Mouse (Mus musculus) liver, embryonic 14.5 days (tissue): Measurements from ENCODE around the gene Gabrb3. TPM values are rescaled to one million over a fixed set of nuclear protein-coding genes. Genes with fewer than 3 reads are reported as not detected.

Source experiments
- ATAC-seq: fragments of 200-750 bp; cut with Nextera tagmentation; 2 replicates; pipeline ENCODE4 v1.8.0; 2017; ENCODE audit warnings: moderate number of reproducible peaks, mild to moderate bottlenecking, moderate library complexity; ENCODE audit not compliant: insufficient read depth
- DNase-seq, 3 experiments: peaks; one replicate each; pipeline ENCODE4 v3.0.0-alpha.2; 2012 to 2013; ENCODE audit warnings: low read depth in 3 of 3, low spot score in 3 of 3
- H3K27ac ChIP-seq: fragments of 300-500 bp; sonication (generic); 2 replicates; pipeline ENCODE4 v1.5.1; 2014; ENCODE audit warnings: moderate library complexity, mild to moderate bottlenecking, control low read depth, inconsistent platforms
- H3K27me3 ChIP-seq: fragments of 300-500 bp; sonication (generic); 2 replicates; pipeline ENCODE4 v1.6.1; 2014; ENCODE audit warnings: mild to moderate bottlenecking, low read length, moderate library complexity; ENCODE audit not compliant: control insufficient read depth, insufficient read depth
- H3K36me3 ChIP-seq: fragments of 300-500 bp; sonication (generic); replicated peaks from 2 replicates; pipeline ENCODE4 v1.6.1; 2014; ENCODE audit warnings: low read depth; ENCODE audit not compliant: control insufficient read depth, insufficient read depth
- H3K4me1 ChIP-seq, 2 experiments: fragments of 200-500 bp in 1 of 2; fragments of 300-500 bp in 1 of 2; sonication (generic) in 1 of 2; replicated peaks; 2 replicates each; pipeline ENCODE4 v1.6.1; 2012 to 2014; ENCODE audit warnings: antibody characterized with exemption in 1 of 2, inconsistent platforms in 1 of 2, low read length in 1 of 2; ENCODE audit not compliant: control insufficient read depth in 2 of 2, insufficient read depth in 2 of 2
- H3K4me2 ChIP-seq: fragments of 300-500 bp; sonication (generic); 2 replicates; pipeline ENCODE4 v1.6.1; 2014; ENCODE audit warnings: low read depth, mild to moderate bottlenecking, control low read depth, moderate library complexity
- H3K4me3 ChIP-seq, 2 experiments: fragments of 200-500 bp in 1 of 2; fragments of 300-500 bp in 1 of 2; sonication (generic) in 1 of 2; 2 replicates each; pipeline ENCODE4 v1.5.1; 2012 to 2014; ENCODE audit warnings: low read depth in 2 of 2, low read length in 2 of 2, mild to moderate bottlenecking in 2 of 2, control low read depth in 1 of 2, inconsistent platforms in 1 of 2, moderate library complexity in 1 of 2; ENCODE audit not compliant: insufficient read depth in 1 of 2
- H3K9ac ChIP-seq: fragments of 300-500 bp; sonication (generic); replicated peaks from 2 replicates; pipeline ENCODE4 v1.6.1; 2014; ENCODE audit warnings: mild to moderate bottlenecking, control low read depth, moderate library complexity
- H3K9me3 ChIP-seq: fragments of 300-500 bp; sonication (generic); 2 replicates; pipeline ENCODE4 v1.6.1; 2016; ENCODE audit warnings: low read length, mixed read lengths; ENCODE audit not compliant: control insufficient read depth
- CTCF ChIP-seq: IDR thresholded peaks from 2 replicates; pipeline ENCODE4 v1.5.1; 2016; ENCODE audit warnings: antibody characterized with exemption, low read depth, control low read depth
- EP300 ChIP-seq: IDR thresholded peaks from 2 replicates; pipeline ENCODE4 v1.6.1; 2016; ENCODE audit warnings: antibody characterized with exemption, low read depth
- WGBS: fragments of 180-500 bp; shearing (Covaris S2); extraction: QIAGEN DNeasy Blood & Tissue Kit; methylation state at CpG from one replicate; pipeline ENCODE4 v1.1.7; 2014; ENCODE audit not compliant: insufficient replicate concordance; 5-methylcytosine and 5-hydroxymethylcytosine counted together
- polyA plus RNA-seq, 2 experiments: library from polyadenylated mRNA; depleted of rRNA in 1 of 2; stranded (reverse) in 1 of 2; unstranded in 1 of 2; fragments of >200 nt; fragmentation: Nextera tagmentation in 1 of 2; extraction: Ambion mirVana in 1 of 2; gene quantifications; 2 replicates each; pipeline versions ENCODE4 v1.2.1 to v1.2.3; 2012 to 2014

Gene Gabrb3
- polyA plus RNA-seq, 2 experiments: 0.02 TPM; not detected in 1

- 40% methylated on average over 1 of the region's 1 CpGs for WGBS
- Histone ChIP-seq H3K4me2 (no peak overlapping the region), H3K36me3 (no peaks in the 10 kb centered on the region), H3K4me3 (no peak overlapping the region), H3K27me3 (no peaks in the 10 kb centered on the region), H3K9ac (no peak overlapping the region), H3K9me3 (no peaks in the 10 kb centered on the region), H3K4me1 (no peaks in the 10 kb centered on the region), H3K27ac (no peak overlapping the region)
- no peak for ATAC-seq
- TF ChIP-seq CTCF: no peak
- no peak for TF ChIP-seq EP300
- DNase-seq: no peak
Observed at GRCm38 (mm10) chr7:57448239-57448638, 28.7 kb downstream of the Gabrb3 start.

GRCm38 (mm10) chr7:57460354-57460753 lies 40.9 kb downstream of the Gabrb3 start:
- Histone ChIP-seq H3K4me3 (no peak overlapping the region), H3K36me3 (no peaks in the 10 kb centered on the region), H3K4me2 (no peak overlapping the region), H3K9ac (no peak overlapping the region), H3K27me3 (no peaks in the 10 kb centered on the region), H3K27ac (no peak overlapping the region), H3K4me1 (no peaks in the 10 kb centered on the region), H3K9me3 (no peaks in the 10 kb centered on the region)
- no peak for ATAC-seq
- no peak for TF ChIP-seq EP300
- no peak for TF ChIP-seq CTCF
- no peak for DNase-seq
- WGBS: 44% methylated on average over 5 of the region's 5 CpGs

GRCm38 (mm10) chr7:57471316-57471715 lies 51.8 kb downstream of the Gabrb3 start:
- TF ChIP-seq EP300: no peak
- no peak for TF ChIP-seq CTCF
- WGBS: 68% methylated on average over 1 of the region's 1 CpGs
- Histone ChIP-seq H3K27ac (no peak overlapping the region), H3K9me3 (no peaks in the 10 kb centered on the region), H3K27me3 (no peaks in the 10 kb centered on the region), H3K36me3 (no peaks in the 10 kb centered on the region), H3K9ac (no peak overlapping the region), H3K4me1 (no peaks in the 10 kb centered on the region), H3K4me3 (no peak overlapping the region), H3K4me2 (no peak overlapping the region)
- ATAC-seq: no peak
- DNase-seq: no peak

- no peak for DNase-seq
Observed at GRCm38 (mm10) chr7:57473811-57474525, 54.5 kb downstream of the Gabrb3 start.

GRCm38 (mm10) chr7:57482896-57483295 lies 63.4 kb downstream of the Gabrb3 start:
- ATAC-seq (no peak), DNase-seq (no peak)

More at GRCm38 (mm10) chr7:57473811-57474525, 54.5 kb downstream of the Gabrb3 start:
- no peak overlapping the region for H3K9ac ChIP-seq
- TF ChIP-seq CTCF: 0 out of 2 replicates have a peak, but pooled peaks have one; percentile 4
- no peak for TF ChIP-seq EP300
- H3K4me3 ChIP-seq: no peak overlapping the region
- H3K27ac ChIP-seq: no peak overlapping the region
- 54% methylated on average over 4 of the region's 4 CpGs for WGBS
- H3K9me3 ChIP-seq: no peaks in the 10 kb centered on the region
- H3K36me3 ChIP-seq: no peaks in the 10 kb centered on the region
- ATAC-seq: no peak
- H3K4me2 ChIP-seq: no peak overlapping the region
- H3K4me1 ChIP-seq: no peaks in the 10 kb centered on the region
- H3K27me3 ChIP-seq: no peaks in the 10 kb centered on the region

More at GRCm38 (mm10) chr7:57482896-57483295, 63.4 kb downstream of the Gabrb3 start:
- Histone ChIP-seq H3K4me1 (no peaks in the 10 kb centered on the region), H3K27ac (no peak overlapping the region), H3K4me3 (no peak overlapping the region), H3K9me3 (no peaks in the 10 kb centered on the region), H3K27me3 (no peaks in the 10 kb centered on the region), H3K9ac (no peak overlapping the region), H3K36me3 (no peaks in the 10 kb centered on the region), H3K4me2 (no peak overlapping the region)
- TF ChIP-seq CTCF: no peak
- no peak for TF ChIP-seq EP300
